Mouse (Mus musculus): Measurements from ENCODE around the gene Slc25a36.

Slc25a36 gene

DNA sequence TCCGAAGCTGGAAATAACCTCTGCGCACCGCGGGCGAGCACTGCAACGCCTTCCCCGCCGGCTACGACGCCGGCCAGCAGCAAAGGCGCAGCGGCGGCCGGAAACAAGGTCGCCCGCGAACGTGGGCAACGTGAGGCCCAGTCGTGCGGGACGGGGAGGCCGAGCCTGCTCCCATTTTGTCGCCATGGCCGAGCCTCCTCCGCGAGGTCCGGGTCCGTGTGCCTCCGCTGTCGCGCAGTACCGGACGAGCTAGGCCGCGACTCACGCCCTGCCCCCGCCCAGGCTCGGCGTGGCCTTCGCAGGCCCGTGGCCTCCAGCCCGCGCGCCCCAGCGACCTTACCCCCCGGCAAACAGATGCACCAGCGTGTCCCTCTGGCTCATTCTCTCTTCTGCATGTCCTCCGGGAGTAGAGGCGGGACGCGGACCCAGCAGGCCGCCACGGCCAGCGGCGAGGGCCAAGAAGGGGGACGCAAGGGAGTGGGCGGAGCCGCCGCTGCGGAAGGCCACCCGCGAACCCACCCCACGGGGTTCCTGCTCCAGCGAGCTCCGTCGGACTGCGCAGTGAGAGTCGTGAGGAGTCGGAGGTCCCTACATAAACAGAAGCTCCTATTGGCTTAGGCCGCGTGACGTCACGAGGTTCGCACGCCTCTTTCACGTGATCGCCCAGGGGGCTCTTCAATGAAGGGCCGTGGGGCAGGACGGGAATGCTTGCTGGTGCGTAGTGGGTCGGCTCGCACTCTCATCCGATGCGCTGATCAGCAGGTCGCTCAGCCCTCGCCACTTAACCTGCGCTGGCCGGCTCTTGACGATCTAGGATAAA is at the start of gene Slc25a36:
Gene Slc25a36 (minus strand): TSS at position 587 of the 820 bp plus-strand sequence.
- peak; percentile 91 to 96 for DNase-seq (ENCODE audit: low spot score in 2 of 2)

- DNase-seq (ENCODE audit: low spot score in 2 of 2): no peak
These were observed 47.5 kb upstream of the Slc25a36 start for GRCm38 (mm10) chr9:97158412-97158811.

DNA sequence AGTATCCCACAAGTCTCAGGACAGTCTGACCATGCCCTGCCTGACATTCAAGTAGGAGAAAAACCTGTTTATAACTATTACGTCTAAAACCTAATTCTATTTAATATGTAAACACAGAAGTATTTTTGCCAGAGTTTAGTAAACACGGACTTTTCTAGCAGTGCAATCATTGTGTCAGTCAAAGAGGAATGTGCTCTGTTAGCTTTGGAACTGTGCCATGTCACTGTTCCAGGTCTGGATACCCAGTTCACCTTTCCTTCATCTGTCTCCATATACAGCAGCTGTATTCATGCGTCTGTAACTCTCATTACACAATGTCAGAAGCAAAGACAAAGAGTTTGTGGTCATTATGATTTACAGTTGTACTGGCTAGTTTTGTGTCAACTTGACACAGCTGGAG is 45.0 kb upstream of the Slc25a36 start:
- DNase-seq (ENCODE audit: low spot score in 2 of 2): no peak

- no peak for DNase-seq (ENCODE audit: low spot score in 2 of 2)
These were observed 44.0 kb upstream of the Slc25a36 start for GRCm38 (mm10) chr9:97154956-97155355.

- no peak for DNase-seq (ENCODE audit: low spot score in 2 of 2)
These were observed 42.0 kb upstream of the Slc25a36 start for GRCm38 (mm10) chr9:97153006-97153405.

- peak in 1 of 2 experiments; percentile 39 for DNase-seq (ENCODE audit: low spot score in 2 of 2)
These were observed 36.3 kb upstream of the Slc25a36 start for GRCm38 (mm10) chr9:97147270-97147669.

DNA sequence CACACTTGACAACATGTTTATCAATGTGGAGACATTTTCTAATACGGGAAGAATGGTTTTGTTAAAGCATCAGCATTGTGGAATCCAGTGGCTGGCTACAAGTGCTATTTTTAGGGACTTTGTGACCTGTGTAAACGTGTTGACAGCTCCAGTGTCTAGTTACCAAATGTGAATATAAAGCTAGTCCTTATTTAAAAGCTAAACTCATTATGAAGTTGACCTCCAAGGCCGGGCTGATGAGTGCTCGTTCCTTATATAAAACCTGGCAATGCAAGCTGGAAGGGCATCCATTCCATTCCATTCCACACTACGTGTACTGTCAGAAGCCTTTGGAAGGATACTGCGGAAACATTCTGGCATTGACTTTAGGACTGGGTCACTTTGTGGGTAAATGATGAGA is 34.4 kb upstream of the Slc25a36 start:
- DNase-seq (ENCODE audit: low spot score in 2 of 2): no peak

DNA sequence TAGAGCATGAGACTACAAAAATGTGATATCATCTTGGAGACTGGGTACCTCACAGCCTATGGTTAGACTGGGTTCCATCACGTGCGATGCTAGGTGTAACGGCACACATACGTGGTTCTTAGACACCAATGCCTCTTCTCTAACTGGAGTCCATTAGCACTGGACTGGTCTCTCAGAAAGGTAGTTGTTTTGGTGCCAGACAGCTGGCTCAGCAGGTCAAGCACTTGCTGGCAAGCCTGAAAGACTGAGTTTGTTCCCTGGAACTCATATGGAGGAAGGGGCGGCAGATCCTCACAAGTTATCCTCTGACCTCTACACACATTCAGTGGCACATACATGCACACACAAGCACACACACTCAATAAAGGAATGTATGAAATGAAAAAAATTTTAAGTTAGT is 32.5 kb upstream of the Slc25a36 start:
- DNase-seq (ENCODE audit: low spot score in 2 of 2): no peak

GRCm38 (mm10) chr9:97142558-97142957 is 31.6 kb upstream of the Slc25a36 start:
- no peak for DNase-seq (ENCODE audit: low spot score in 2 of 2)

DNA sequence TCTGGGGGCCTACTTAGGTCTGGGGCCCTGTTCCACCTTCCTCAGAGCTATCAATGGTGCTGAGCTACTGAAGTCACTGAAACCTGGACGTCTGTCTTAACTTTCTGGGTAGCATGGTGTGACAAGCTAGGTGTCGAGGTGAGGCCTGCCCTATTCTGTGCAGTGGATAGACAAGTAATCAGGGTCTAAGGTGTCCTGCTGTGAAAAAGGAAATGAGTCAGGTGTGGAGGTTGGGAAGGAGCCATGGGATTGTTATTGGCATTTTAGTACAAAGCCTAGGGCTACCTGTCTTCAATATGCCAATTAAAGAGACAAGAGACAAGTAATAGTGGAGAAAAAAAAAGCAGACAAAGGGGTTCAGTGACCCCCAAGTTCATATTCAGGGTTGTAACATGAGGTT is 30.8 kb upstream of the Slc25a36 start:
- no peak for DNase-seq (ENCODE audit: low spot score in 2 of 2)

DNA sequence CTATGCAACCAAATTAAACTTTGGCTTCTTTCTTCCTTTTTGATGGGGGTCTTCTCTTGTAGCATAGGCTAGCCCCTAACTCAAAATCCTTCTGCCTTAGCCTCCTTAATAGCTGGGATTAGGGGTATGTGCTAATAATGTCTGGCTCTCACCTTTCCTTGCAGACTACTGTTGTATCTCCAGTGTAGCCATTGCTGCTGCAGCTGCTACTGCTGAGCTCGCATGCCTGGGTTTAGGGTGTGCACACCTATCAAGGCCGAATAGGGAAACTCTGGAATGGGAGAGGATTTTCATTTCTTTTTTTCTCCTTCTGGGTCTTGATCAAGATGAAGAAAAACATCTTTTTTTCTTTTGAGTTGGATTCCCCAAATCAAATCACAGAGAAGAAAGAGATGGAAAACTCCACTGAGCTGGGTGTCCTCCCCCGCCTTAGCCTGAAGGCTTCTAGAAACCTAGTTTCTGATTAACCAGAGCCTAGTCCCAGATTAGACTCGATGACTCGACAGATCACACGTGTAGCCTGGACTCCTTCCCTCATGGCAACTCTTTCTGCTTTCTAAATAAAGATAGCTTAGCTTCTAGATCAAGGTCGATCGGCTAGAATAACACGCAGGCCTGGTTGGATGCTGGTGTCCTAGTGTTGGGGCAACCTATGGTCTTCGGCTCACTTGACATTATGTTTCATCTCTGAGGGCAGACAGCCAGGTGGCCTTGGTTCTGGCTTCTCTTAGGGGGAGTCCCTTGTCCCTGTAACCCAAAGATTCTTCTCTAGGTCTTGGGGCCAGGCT is 29.4 kb upstream of the Slc25a36 start:
- DNase-seq (ENCODE audit: low spot score in 2 of 2): no peak

DNA sequence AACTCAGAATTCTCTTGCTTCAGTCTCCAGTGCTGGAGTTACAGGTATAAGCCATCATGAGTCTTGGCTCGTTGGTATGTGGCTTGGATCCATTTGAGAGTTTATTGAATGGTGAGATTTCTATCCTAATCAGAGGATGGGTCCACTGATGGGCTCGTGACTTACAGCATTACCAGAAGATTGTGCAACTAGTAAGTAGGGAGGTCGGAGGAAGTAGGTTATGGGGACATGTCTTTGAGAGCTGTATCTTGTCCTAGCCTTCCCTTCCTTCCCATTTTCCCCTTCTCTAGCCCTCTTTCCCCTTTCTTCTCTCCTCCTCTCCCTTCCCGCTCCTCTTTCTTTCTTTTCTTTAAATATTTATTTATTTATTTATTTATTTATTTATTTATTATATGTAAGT is 26.7 kb upstream of the Slc25a36 start:
- DNase-seq (ENCODE audit: low spot score in 2 of 2): no peak

GRCm38 (mm10) chr9:97137116-97137515 is 26.2 kb upstream of the Slc25a36 start:
- DNase-seq (ENCODE audit: low spot score in 2 of 2): no peak

DNA sequence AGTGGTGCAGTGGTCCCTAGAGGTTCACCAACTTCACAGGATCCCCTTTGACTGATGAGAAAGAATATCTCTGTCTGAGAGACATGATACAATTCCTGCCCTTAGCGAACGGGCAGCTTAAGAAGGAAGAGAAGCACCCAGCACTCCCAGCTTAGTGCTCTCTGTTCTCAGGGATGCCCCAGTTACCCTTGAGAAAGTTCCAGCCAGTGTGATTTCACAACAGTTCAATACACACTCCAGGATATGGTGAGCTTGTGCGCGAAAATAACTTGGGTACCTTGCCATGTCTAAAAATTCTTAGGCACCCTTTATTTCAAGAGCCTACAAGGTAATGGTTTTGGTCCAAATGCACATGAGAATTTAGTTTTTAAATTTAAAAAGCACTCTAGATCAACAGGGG is 24.9 kb upstream of the Slc25a36 start:
- DNase-seq (ENCODE audit: low spot score in 2 of 2): no peak

DNA sequence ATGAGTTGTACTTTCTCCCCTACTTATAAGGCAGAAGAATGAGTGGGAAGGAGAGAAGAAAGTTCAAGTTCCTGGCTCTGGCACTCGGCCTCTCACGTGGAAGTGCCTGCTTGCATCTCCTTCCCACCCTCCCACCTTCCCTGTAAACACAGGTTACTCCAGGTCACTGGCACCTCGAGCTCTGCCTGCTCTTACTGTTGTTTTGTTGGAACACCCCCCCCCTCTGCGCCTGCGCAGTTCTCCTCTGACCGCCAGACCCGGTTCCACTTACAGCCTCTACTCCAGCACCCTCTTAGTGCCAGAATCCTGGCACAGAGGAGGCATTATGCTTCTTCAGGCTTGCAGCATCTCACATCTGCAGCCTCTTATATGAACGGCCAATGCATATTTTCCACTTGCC is 22.2 kb upstream of the Slc25a36 start:
- no peak for DNase-seq (ENCODE audit: low spot score in 2 of 2)

DNA sequence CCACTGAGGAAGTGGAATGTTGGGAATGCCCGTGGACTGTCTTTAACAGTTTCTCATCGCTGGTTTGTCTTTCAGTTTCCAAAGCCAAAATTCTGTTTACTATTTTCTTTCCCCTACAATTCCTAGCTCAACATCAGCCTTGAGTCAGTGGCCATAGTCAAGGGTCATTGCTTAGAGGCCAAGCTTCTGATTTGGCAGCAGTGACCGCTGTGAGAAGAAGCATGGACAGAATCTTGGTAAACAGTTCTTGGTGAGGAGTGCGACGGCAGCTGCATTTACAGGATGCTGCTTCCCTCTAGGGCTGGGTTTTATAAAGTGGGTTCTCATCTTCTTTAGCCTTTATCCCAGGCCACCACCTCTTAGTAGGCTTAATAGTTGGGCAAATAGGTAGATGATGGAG is 19.0 kb upstream of the Slc25a36 start:
- DNase-seq (ENCODE audit: low spot score in 2 of 2): no peak

DNA sequence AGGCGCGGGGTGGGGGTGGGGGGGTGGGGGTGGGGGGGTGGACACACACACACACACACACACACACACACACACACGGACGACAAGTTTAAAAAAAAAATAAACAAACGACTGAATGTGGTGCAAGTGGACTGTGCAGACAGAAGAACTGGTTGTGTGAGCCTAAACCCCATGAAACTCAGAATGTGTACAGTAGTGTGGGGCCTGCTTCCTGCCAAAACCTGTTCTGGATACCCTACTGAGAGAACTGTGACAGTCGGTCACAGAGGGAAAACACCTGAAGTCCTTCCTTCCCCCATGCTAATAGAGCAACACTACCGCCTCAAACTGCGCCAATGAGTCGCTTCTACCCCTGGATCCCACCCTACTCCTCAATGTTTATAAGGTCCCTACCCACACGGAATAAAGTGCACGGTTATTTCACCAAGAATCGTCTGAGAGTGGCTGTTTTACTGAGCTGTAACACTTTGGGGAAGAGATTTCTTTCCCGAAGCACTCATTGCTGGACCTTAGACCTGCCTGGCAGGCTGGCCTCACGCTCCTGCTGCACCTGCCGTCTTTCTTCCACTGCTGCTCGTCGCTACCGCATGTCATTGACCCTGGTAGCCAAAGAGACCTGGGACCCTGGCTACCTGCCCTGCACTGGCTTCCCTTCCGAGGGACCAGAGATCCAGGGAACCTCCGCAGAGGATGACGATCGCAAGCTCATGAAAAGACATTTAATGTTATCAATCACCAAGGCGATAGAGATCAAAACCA is 13.2 kb upstream of the Slc25a36 start:
- DNase-seq (ENCODE audit: low spot score in 2 of 2): peak in 1 of 2 experiments; percentile 16

DNA sequence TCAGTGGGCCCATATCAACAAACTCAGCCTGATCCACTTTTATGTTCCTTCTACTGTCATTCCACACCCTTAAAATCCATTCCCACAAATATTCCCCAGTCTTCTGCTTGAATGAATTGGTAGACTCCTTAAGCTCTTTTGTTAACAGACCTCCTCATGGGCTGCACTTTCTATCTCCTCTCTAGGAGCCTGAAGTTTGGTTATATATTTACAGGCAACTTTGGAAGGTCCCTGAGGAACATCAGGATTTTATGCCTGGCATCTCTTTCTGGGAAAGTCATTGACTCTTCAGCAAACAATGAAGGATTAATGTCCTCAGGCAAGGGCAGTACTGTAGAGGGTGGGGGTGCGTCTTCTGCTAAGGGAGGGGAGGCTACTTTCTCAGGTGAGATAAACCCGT is 10.5 kb upstream of the Slc25a36 start:
- no peak for DNase-seq (ENCODE audit: low spot score in 2 of 2)

DNA sequence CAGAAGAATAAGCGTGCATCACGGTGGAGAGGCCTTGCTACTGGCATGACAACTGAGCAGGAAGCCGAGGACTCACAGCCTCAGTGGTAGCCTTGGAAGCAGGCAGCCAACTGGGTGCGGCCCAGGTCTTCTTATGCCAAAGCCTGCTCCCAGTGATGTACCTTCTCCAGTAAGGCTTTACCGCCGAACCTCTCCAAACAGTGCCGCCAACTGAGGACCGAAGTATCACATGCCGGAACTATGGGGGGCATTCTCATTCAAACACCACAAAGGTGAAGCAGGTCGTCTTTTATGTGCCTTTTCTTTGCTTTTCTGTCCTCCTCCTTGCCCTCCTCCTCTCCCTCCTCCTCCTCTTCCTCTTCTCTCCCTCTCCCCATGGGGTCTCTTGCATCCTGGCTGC is 3.3 kb upstream of the Slc25a36 start:
- DNase-seq (ENCODE audit: low spot score in 2 of 2): no peak

DNA sequence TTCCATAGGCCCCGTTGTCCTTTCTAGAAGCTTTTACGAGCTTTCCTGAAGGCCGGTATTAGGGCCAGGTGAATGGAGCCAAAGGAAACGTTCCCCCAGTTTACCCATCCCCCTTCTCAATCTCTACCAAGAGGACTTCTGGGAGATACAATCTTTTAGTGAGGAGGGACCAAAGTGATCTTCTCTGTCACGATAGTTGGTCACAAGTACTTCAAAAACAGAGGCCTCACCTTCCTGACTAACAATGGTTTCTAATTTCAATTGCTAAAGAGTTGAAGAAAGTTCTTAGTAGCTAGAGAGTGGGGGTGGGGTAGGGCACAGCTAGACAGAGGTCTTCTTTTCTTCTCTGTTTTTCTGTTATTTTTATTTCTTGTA is 2.6 kb upstream of the Slc25a36 start:
- no peak for DNase-seq (ENCODE audit: low spot score in 2 of 2)

DNA sequence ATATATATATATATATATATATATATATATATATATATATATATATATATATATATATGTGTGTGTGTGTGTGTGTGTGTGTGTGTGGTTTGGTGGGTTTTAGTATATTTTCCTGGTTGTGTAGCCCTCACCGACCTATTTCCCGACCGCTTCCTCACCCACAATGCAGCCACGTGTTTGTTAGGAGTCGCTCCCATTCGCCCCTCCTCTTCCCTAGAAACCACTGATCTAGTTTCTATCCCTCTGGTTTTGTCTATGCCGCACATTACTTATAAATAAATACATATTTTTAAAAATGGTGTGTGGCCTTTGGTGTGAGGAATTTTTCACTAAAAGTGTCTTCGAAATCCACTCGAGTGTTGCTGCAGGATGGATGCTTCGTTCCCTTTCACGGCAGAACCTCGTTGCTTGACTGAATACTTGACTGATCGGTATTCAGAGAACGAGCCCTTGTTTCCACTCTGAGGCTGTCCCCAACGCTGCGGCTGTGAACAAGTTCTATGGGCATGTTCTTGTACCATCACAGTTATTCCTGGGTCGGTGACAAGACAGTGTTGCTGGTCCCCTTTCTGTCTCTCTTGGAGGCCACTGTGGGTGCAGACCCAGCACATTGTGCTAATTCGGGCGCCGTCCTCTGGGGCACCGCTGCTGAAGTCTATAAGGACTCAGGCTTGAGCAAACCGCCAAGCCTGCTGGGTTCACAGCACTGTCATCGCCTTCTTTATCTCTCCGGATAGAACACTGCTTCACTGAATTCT is 2.0 kb upstream of the Slc25a36 start:
- no peak for DNase-seq (ENCODE audit: low spot score in 2 of 2)

DNA sequence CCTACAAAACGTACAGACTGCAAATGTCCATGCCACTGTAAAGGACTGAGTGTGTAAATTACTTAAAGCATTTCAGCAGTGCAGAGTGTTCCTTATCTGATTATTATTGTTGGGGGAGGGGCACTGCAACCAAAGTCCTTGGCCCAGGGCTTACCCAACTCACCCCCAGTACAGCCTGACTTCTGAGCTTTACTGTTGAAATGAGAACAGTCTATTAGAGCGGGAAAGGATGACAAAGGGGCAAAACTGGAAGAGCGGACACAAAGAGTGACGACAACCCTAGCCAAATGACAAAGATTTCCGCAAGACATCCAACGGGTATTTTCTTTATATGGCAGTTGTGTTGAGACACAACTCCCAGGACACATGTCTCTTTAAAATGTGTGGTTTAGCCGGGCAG is 1.3 kb upstream of the Slc25a36 start:
- DNase-seq (ENCODE audit: low spot score in 2 of 2): no peak

Measured in urinary bladder, postnatal 36 days (tissue).